Mouse (Mus musculus) lung, postnatal 0 days (tissue): ENCODE data around the gene Prpsap2. TPM values are rescaled to one million over a fixed set of nuclear protein-coding genes. Genes with fewer than 3 reads are reported as not detected.

Experiments
- ATAC-seq: fragments of 200-750 bp; cut with Nextera tagmentation; 2 replicates; pipeline ENCODE4 v1.8.0; 2017; ENCODE audit warnings: moderate library complexity
- DNase-seq: peaks from one replicate; pipeline ENCODE4 v3.0.0-alpha.2; 2016; ENCODE audit warnings: low spot score
- H3K27ac ChIP-seq: fragments of 300-500 bp; sonication (generic); 2 replicates; pipeline ENCODE4 v1.5.1; 2014; ENCODE audit warnings: antibody characterized with exemption, mild to moderate bottlenecking, low read length, mixed read lengths
- H3K27me3 ChIP-seq: fragments of 300-500 bp; sonication (generic); replicated peaks from 2 replicates; pipeline ENCODE4 v1.6.1; 2014; ENCODE audit warnings: low read length, mixed read lengths; ENCODE audit not compliant: insufficient read depth
- H3K36me3 ChIP-seq: fragments of 300-500 bp; sonication (generic); 2 replicates; pipeline ENCODE4 v1.6.1; 2014; ENCODE audit warnings: low read length, mixed read lengths; ENCODE audit not compliant: insufficient read depth
- H3K4me1 ChIP-seq: fragments of 300-500 bp; sonication (generic); 2 replicates; pipeline ENCODE4 v1.6.1; 2014; ENCODE audit warnings: antibody characterized with exemption, low read depth, low read length, mixed read lengths; ENCODE audit not compliant: insufficient read depth
- H3K4me2 ChIP-seq: fragments of 300-500 bp; sonication (generic); replicated peaks from 2 replicates; pipeline ENCODE4 v1.6.1; 2014; ENCODE audit warnings: low read depth, mild to moderate bottlenecking, low read length, moderate library complexity, mixed read lengths
- H3K4me3 ChIP-seq: fragments of 300-500 bp; sonication (generic); 2 replicates; pipeline ENCODE4 v1.5.1; 2014; ENCODE audit warnings: low read depth, low read length
- H3K9ac ChIP-seq: fragments of 300-500 bp; sonication (generic); replicated peaks from 2 replicates; pipeline ENCODE4 v1.6.1; 2014; ENCODE audit warnings: low read depth, mild to moderate bottlenecking
- H3K9me3 ChIP-seq: fragments of 300-500 bp; sonication (generic); 2 replicates; pipeline ENCODE4 v1.6.1; 2016; ENCODE audit warnings: low read length, mixed read lengths
- CTCF ChIP-seq: IDR thresholded peaks from 2 replicates; pipeline ENCODE4 v1.5.1; 2016; ENCODE audit warnings: antibody characterized with exemption, mild to moderate bottlenecking
- EP300 ChIP-seq: IDR thresholded peaks from 2 replicates; pipeline ENCODE4 v1.6.1; 2016; ENCODE audit warnings: antibody characterized with exemption, mild to moderate bottlenecking, control low read depth
- WGBS: fragments of 180-500 bp; shearing (Covaris S2); extraction: QIAGEN DNeasy Blood & Tissue Kit; methylation state at CpG from one replicate; pipeline ENCODE4 v1.1.7; 2014; 5-methylcytosine and 5-hydroxymethylcytosine counted together
- polyA plus RNA-seq: library from polyadenylated mRNA; unstranded; fragments of >200 nt; fragmentation: Nextera tagmentation; extraction: Ambion mirVana; gene quantifications from 2 replicates; pipeline ENCODE4 v1.2.1, GENCODE M21; 2015

The Prpsap2 gene
- polyA plus RNA-seq, 1 experiment from 2014 or later = 16.0 TPM

DNA sequence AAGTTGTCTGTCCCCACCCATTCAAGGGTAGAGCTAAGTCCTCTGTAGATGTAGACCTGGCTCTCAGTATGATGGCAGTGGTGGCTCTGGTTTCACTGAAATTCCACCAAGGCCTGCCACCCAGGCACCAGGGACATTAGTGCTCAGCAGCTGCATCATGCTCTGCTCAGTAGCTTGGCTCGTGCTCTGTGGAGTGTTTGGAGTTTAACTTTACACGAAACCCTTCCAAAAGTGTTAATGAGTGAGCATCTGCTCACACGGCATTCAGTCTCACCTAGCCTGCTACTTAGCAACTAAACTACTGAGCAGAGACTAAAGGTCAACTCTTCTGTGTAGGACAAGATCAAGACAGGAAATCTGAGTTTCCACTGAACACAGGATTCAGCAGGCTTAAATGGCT lies 41.3 kb downstream of the Prpsap2 start, which contains the start of gene Slc5a10:
Gene Slc5a10 (minus strand): TSS at position 191 of the 400 bp plus-strand sequence.
- H3K9me3 ChIP-seq = no peaks in the 10 kb centered on the region
- no peaks in the 10 kb centered on the region for H3K4me1 ChIP-seq
- no peak within 1 kb of the TSS for H3K4me2 ChIP-seq
- no peak within 1 kb of the TSS for H3K9ac ChIP-seq
- no peak for DNase-seq
- no peaks in the 10 kb centered on the region for H3K36me3 ChIP-seq
- no peak for ATAC-seq
- TF ChIP-seq CTCF = no peak
- TF ChIP-seq EP300 = no peak
- no peak within 1 kb of the TSS for H3K4me3 ChIP-seq
- no peaks in the 10 kb centered on the region for H3K27me3 ChIP-seq
- WGBS = 58% methylated on average over 3 of the region's 3 CpGs
- no peak within 1 kb of the TSS for H3K27ac ChIP-seq

DNA sequence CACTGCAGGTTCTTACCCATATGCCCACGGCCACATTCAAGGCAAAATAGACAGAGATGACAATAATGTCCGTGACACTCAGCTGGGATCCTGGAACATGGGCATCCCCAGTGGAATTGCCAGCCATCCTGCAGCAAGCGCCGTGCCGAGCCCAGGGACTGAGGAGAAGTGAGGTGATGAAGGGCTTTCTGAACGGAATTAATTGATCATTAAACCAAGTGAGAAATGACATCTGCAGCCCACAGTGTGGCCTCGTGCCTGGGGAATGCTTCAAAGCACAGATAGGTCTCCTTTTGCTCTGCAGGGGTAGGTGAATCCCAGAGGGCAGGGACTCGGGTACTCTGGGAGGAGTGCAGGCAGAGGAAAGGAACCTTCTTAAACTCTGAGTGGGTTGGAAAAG lies 42.1 kb downstream of the Prpsap2 start:
- no peak overlapping the region for H3K9ac ChIP-seq
- ATAC-seq (no peak), DNase-seq (no peak)
- WGBS = 63% methylated on average over 8 of the region's 8 CpGs
- H3K27ac ChIP-seq = no peak overlapping the region
- no peaks in the 10 kb centered on the region for H3K4me1 ChIP-seq
- no peak overlapping the region for H3K4me2 ChIP-seq
- H3K4me3 ChIP-seq = no peak overlapping the region
- TF ChIP-seq CTCF (no peak), EP300 (no peak)
- H3K9me3 ChIP-seq = no peaks in the 10 kb centered on the region
- no peaks in the 10 kb centered on the region for H3K36me3 ChIP-seq
- H3K27me3 ChIP-seq = no peaks in the 10 kb centered on the region

DNA sequence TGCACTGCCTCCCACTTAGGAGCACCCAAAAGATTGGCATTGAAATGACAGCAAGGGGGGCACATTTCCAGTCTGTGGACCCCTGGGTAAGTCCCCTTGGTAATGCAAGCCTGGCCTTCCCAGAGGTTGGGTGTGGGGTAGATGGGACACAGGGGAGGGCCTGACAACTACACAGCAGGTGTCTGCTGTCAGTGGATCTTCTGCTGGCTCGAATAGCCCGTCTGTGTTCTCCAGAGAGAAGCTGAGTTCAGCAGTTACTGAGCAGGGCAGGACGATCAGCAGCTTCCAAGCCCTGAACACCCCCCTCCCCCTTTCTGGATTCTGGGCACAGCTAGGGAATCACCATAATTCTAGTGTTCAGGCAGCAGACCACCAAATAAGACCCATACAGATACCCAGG lies 42.5 kb downstream of the Prpsap2 start:
- TF ChIP-seq EP300 (no peak), CTCF (no peak)
- DNase-seq = no peak
- Histone ChIP-seq H3K27ac (no peak overlapping the region), H3K4me2 (no peak overlapping the region), H3K36me3 (no peaks in the 10 kb centered on the region), H3K4me1 (no peaks in the 10 kb centered on the region), H3K9me3 (no peaks in the 10 kb centered on the region), H3K4me3 (no peak overlapping the region), H3K27me3 (no peaks in the 10 kb centered on the region), H3K9ac (no peak overlapping the region)
- no peak for ATAC-seq
- 56% methylated on average over 3 of the region's 3 CpGs for WGBS

DNA sequence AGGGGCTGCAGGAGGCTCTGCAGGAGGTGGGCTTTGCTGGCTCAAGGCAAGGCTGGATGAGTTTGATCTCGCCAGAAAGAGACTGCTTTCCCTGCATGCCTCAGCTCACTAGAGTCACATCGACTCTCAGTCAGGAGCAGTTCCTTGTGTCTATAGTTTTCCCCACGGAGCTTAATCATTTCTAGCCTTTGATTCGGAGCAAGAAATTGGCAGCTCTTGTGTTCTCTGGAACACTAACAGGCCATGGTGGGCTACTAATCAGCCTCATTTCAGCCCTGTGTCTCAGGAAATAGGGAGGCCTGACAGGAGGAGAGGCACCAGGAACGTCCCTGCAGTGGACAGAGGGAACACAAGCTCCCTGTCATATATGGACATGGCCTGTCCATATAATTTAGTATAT lies 43.9 kb downstream of the Prpsap2 start:
- H3K27me3 ChIP-seq = no peaks in the 10 kb centered on the region
- no peak overlapping the region for H3K4me2 ChIP-seq
- H3K9ac ChIP-seq = no peak overlapping the region
- TF ChIP-seq EP300 = no peak
- TF ChIP-seq CTCF = no peak
- no peaks in the 10 kb centered on the region for H3K4me1 ChIP-seq
- H3K9me3 ChIP-seq = no peaks in the 10 kb centered on the region
- no peaks in the 10 kb centered on the region for H3K36me3 ChIP-seq
- no peak overlapping the region for H3K27ac ChIP-seq
- ATAC-seq (no peak), DNase-seq (no peak)
- 74% methylated on average over 5 of the region's 5 CpGs for WGBS
- H3K4me3 ChIP-seq = no peak overlapping the region

DNA sequence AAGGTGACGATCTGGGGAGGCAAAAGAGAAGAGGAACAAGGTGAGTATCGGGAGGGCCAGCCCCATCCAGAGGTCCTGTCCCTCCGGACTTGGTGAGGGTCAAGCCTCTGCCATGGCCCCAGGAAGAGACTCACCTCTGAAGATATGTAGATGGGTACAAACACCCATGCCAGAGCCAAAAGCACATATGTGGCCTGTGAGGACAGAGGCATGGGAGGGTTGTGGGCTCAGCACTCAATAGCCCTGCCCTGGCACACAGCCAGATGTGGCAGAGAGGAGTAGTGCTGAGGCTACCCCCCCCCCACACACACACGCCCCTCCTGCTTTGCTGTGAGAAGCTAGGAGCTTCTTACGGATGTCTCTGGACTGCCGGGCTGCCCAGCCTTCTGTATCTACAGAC lies 46.8 kb downstream of the Prpsap2 start:
- no peak for ATAC-seq
- TF ChIP-seq CTCF (no peak), EP300 (no peak)
- no peak for DNase-seq
- no peaks in the 10 kb centered on the region for H3K36me3 ChIP-seq
- H3K9me3 ChIP-seq = no peaks in the 10 kb centered on the region
- no peaks in the 10 kb centered on the region for H3K27me3 ChIP-seq
- H3K4me1 ChIP-seq = no peaks in the 10 kb centered on the region
- H3K4me3 ChIP-seq = no peak overlapping the region
- H3K4me2 ChIP-seq = no peak overlapping the region
- WGBS = 58% methylated on average over 6 of the region's 6 CpGs
- H3K27ac ChIP-seq = no peak overlapping the region
- H3K9ac ChIP-seq = no peak overlapping the region

DNA sequence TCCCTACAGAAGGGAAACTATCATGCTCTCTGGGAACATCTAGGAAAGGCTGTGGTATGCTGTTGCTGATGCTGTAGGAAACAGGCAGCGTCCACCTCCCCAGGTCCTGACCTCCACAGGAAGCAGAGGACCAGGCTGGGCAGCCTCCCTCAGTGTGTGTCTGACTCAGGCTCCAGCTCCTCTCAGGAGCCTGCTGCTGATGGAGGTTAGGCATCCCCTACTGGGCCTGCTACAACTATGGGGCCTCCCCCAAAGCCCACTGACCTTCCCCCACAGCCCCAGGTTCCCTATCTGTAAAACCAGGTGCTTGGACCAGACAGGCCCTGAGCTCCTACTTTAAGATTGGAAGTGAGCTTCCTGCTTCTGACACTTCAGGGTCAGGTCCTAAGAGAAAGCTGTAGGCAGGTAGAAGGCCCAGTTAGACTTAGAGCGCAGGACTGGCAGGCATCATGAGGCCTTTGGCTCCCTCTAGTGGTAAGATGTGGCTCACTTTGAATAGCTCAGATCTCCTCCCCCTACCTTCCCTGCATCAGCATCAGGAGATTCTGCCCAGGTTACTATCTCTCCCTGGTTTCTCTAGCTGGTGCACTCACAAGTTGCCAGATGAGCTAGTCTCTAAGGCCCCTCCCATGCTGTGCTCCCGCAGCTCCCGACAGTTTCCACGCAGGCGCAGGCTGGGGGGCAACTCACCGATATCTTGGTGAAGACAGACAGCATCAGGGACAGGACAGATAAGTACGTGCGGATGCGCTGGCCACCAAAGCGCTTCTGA lies 47.4 kb downstream of the Prpsap2 start:
- Histone ChIP-seq H3K4me1 (no peaks in the 10 kb centered on the region), H3K9ac (no peak overlapping the region), H3K36me3 (no peaks in the 10 kb centered on the region), H3K9me3 (no peaks in the 10 kb centered on the region), H3K27me3 (no peaks in the 10 kb centered on the region), H3K4me3 (no peak overlapping the region), H3K27ac (no peak overlapping the region), H3K4me2 (no peak overlapping the region)
- 44% methylated on average over 11 of the region's 11 CpGs for WGBS
- TF ChIP-seq CTCF (peak; percentile 98), EP300 (no peak)
- peak; percentile 86 for DNase-seq
- peak; percentile 83 for ATAC-seq
